Mouse (Mus musculus) hindbrain, embryonic 11.5 days (tissue): ENCODE results near the gene Tulp2. TPM values are rescaled to one million over a fixed set of nuclear protein-coding genes. Genes with fewer than 3 reads are reported as not detected.

Source experiments
- ATAC-seq: fragments of 200-750 bp; cut with Nextera tagmentation; 2 replicates; pipeline ENCODE4 v1.8.0; 2017; ENCODE audit warnings: mild to moderate bottlenecking, moderate TSS enrichment, moderate library complexity; ENCODE audit not compliant: low FRiP score
- DNase-seq: peaks from one replicate; pipeline ENCODE4 v3.0.0-alpha.2; 2015; ENCODE audit warnings: low spot score
- H3K27ac ChIP-seq: fragments of 300-500 bp; sonication (generic); 2 replicates; pipeline ENCODE4 v1.5.1; 2014; ENCODE audit warnings: mild to moderate bottlenecking, low read depth, low read length
- H3K27me3 ChIP-seq: fragments of 300-500 bp; sonication (generic); 2 replicates; pipeline ENCODE4 v1.6.1; 2014; ENCODE audit warnings: mild to moderate bottlenecking, low read length, moderate library complexity, mixed read lengths; ENCODE audit not compliant: control insufficient read depth, insufficient read depth
- H3K36me3 ChIP-seq: fragments of 300-500 bp; sonication (generic); 2 replicates; pipeline ENCODE4 v1.6.1; 2014; ENCODE audit warnings: mild to moderate bottlenecking, low read length, moderate library complexity, mixed read lengths; ENCODE audit not compliant: control insufficient read depth, insufficient read depth
- H3K4me1 ChIP-seq: fragments of 300-500 bp; sonication (generic); replicated peaks from 2 replicates; pipeline ENCODE4 v1.6.1; 2014; ENCODE audit warnings: low read length, mixed read lengths; ENCODE audit not compliant: control insufficient read depth, insufficient read depth
- H3K4me2 ChIP-seq: fragments of 300-500 bp; sonication (generic); replicated peaks from 2 replicates; pipeline ENCODE4 v1.6.1; 2014; ENCODE audit warnings: mild to moderate bottlenecking, low read depth, low read length
- H3K4me3 ChIP-seq: fragments of 300-500 bp; sonication (generic); 2 replicates; pipeline ENCODE4 v1.5.1; 2014; ENCODE audit warnings: low read depth, low read length
- H3K9ac ChIP-seq: fragments of 300-500 bp; sonication (generic); 2 replicates; pipeline ENCODE4 v1.6.1; 2014; ENCODE audit warnings: low read depth, low read length
- H3K9me3 ChIP-seq: fragments of 300-500 bp; sonication (generic); 2 replicates; pipeline ENCODE4 v1.6.1; 2016; ENCODE audit warnings: low read length; ENCODE audit not compliant: control insufficient read depth
- WGBS: fragments of 180-500 bp; shearing (Covaris S2); extraction: QIAGEN DNeasy Blood & Tissue Kit; methylation state at CpG from one replicate; pipeline ENCODE4 v1.1.7; 2014; 5-methylcytosine and 5-hydroxymethylcytosine counted together
- polyA plus RNA-seq: library from polyadenylated mRNA; unstranded; fragments of >200 nt; fragmentation: Nextera tagmentation; extraction: Ambion mirVana; gene quantifications from 2 replicates; pipeline ENCODE4 v1.2.1, GENCODE M21; 2014

Tulp2 gene
- polyA plus RNA-seq, 1 experiment from 2014 or later, result 0.40 TPM

DNA sequence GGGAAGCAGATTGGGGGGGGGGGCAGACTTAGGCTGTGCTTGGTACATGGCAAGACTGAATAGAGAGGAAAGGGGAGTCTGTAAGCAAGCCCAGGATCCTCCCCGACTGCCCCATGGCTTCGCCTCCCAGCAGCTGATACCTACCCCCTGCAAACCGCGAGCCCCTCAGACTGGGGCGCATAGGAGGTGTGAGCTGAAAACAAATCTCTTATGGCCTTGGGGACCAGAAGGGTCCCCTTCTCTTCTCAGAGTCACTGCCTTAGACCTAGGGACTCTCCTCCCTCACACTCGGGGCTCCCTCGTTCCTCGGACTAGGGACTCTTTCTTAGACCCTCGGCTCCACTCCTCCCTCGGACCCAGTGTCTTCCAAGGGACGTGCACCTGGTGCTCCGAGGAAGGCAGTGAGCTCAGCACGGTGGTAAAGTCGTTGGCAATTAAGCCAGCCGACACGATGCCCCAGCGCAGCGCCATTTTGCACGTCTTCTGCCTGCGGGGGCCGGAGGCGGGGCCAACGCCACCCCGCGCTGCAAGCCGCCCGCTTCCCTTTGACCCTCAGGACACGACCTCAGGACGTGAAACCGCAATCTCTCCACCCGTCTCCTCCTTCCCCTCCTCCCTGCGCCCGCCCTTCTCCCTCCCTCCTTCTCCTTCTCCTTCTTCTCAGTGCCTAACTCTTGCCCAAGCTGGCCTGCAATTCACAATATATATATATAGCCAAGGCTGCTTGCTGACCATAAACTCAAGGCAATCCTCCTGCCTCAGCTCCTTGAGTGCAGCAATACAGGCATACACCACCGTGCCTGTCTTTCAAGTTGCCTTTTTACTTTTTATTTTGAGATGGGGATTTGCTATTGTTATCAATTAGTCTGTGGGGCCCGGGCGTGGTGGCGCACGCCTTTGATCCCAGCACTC lies 6.9 kb downstream of the Tulp2 start, which contains the start of gene Dhdh:
Dhdh (minus strand) TSS at position 513 of the 912 bp plus-strand sequence.
- 7% methylated on average over 38 of the region's 38 CpGs for WGBS
- ATAC-seq, result peak; percentile 72
- Histone ChIP-seq H3K4me3 (peak within 1 kb of the TSS; percentile 28), H3K27me3 (no peaks in the 10 kb centered on the region), H3K36me3 (0 out of 2 replicates have a peak, but pooled peaks cover 3% of the 10 kb centered on the region), H3K4me2 (peak within 1 kb of the TSS; percentile 49), H3K27ac (peak within 1 kb of the TSS; percentile 43), H3K9me3 (no peaks in the 10 kb centered on the region), H3K9ac (peak within 1 kb of the TSS; percentile 68), H3K4me1 (no peaks in the 10 kb centered on the region)
- DNase-seq, result peak; percentile 73

DNA sequence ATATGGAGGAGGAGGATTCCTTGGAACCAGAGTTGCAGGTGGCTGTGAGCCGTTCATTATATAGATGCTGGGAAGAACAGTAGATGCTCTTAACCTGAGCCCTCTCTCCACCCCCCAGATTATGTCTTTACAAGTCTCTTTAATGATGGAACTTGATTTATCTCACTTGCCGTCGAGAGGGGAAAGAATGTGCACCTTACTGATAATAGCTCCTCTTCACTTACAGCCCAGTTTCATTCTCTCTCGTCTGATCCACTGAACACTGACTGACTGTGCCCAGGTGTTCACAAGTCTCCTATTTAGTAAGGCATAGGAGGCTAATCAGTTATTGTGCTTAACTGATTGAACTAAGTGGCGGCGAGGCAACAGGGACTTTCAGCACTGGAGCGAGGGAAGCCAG lies 7.9 kb downstream of the Tulp2 start:
- no peaks in the 10 kb centered on the region for H3K27me3 ChIP-seq
- WGBS, result 79% methylated on average over 7 of the region's 7 CpGs
- H3K4me3 ChIP-seq, result no peak overlapping the region
- 0 out of 2 replicates have a peak, but pooled peaks cover 3% of the 10 kb centered on the region for H3K36me3 ChIP-seq
- DNase-seq, result no peak
- no peaks in the 10 kb centered on the region for H3K9me3 ChIP-seq
- H3K4me2 ChIP-seq, result no peak overlapping the region
- no peak for ATAC-seq
- no peaks in the 10 kb centered on the region for H3K4me1 ChIP-seq
- H3K9ac ChIP-seq, result no peak overlapping the region
- no peak overlapping the region for H3K27ac ChIP-seq

DNA sequence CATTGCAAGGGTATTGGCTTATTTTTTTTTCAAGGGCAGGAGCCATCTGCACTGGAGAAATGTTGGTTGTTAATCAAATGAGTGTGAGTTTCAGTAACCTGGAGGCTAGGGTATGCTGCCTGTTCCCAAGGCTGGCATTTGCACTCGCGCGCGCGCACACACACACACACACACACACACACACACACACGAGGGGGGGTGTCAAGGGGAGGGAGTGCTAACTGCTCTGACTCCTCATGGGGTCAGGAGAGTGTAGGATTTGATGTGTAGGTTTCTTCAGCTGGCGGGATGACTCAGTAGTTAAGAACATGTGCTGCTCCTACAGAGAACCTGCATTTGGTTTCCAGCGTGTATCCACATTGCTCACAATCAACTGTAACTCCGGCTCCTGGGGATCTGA lies 9.1 kb downstream of the Tulp2 start:
- no peak overlapping the region for H3K9ac ChIP-seq
- no peak for ATAC-seq
- no peak for DNase-seq

DNA sequence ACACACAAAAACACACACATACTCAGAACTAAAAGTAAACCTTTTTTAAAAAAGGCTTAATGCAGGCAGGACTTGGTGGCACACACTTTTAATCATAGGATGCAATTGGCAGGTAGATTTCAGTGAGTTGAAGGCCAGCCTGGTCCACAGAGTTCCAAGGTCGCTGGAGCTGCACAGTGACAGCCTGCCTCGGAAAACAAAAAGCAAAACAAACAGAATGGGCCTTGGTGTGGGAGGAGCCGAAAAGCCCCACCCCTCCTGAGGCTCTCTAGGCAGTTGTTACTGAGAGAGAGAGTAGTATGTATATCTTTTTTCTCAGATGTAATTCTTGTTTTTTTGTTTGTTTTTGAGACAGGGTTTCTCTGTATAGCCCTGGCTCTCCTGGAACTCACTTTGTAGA lies 9.6 kb downstream of the Tulp2 start:
- Histone ChIP-seq H3K4me2 (no peak overlapping the region), H3K4me3 (no peak overlapping the region), H3K9ac (no peak overlapping the region), H3K4me1 (no peaks in the 10 kb centered on the region), H3K36me3 (0 out of 2 replicates have a peak, but pooled peaks cover 3% of the 10 kb centered on the region), H3K27me3 (no peaks in the 10 kb centered on the region), H3K27ac (no peak overlapping the region), H3K9me3 (no peaks in the 10 kb centered on the region)
- WGBS, result 28% methylated on average over 3 of the region's 3 CpGs
- ATAC-seq, result no peak
- DNase-seq, result no peak

More for the DNA sequence above, 9.1 kb downstream of the Tulp2 start:
- no peaks in the 10 kb centered on the region for H3K4me1 ChIP-seq
- H3K9me3 ChIP-seq, result no peaks in the 10 kb centered on the region
- 0 out of 2 replicates have a peak, but pooled peaks cover 3% of the 10 kb centered on the region for H3K36me3 ChIP-seq
- no peaks in the 10 kb centered on the region for H3K27me3 ChIP-seq
- WGBS, result 37% methylated on average over 6 of the region's 9 CpGs
- H3K4me2 ChIP-seq, result no peak overlapping the region
- H3K4me3 ChIP-seq, result no peak overlapping the region
- H3K27ac ChIP-seq, result no peak overlapping the region

DNA sequence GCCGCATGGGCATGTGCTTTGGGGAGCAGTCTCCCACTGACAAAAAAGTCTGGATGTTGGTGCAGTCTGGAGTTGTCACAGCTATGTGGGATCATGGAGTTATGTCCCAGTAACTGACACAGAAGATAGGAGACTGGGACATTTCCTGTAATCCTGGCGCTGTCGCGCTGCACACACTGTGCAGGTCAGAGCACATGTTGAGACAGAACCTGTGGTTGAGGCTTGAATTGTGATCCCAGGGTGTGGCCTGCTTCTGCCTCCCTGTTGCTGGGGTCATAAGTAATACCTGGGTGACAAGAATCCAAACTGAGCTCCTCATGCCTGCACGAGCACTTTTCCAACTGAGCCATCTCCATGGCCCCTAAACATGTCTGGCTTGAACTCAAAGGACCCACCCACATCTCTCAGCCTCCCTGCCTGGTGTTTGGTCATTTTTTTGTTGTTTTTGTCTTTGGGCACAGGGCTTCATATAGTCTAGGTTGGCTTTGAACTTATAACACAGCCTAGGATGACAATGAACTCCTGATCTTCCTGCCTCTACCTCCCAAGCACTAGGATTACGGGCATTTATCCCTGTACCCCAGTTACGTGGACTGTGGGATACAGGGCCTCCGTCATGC lies 10.7 kb downstream of the Tulp2 start:
- Histone ChIP-seq H3K4me1 (no peaks in the 10 kb centered on the region), H3K4me2 (no peak overlapping the region), H3K36me3 (0 out of 2 replicates have a peak, but pooled peaks cover 3% of the 10 kb centered on the region), H3K27ac (no peak overlapping the region), H3K27me3 (no peaks in the 10 kb centered on the region), H3K9ac (no peak overlapping the region), H3K4me3 (no peak overlapping the region), H3K9me3 (no peaks in the 10 kb centered on the region)
- 96% methylated on average over 8 of the region's 8 CpGs for WGBS
- no peak for ATAC-seq
- DNase-seq, result no peak

DNA sequence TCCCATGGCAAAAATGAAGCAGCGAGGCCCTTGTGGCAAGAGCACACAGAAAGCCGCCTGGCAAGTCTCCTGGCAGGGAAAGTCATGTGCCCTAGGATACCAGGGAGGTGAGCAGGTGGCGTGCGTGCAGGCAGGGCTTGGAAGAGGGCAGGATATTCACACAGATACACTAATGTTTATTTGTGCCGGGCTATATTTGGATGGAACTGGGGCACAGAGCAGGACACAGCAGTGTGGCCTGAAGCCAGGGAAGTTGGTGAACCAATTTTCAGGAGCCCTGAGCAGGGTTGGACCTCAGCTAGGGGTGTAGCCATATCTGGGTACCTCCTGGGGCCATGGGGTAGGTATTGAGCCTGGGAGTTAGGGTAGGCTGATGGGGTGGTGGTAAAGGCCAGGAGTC lies 11.3 kb downstream of the Tulp2 start:
- WGBS, result 92% methylated on average over 5 of the region's 5 CpGs
- Histone ChIP-seq H3K27ac (no peak overlapping the region), H3K4me1 (no peaks in the 10 kb centered on the region), H3K27me3 (no peaks in the 10 kb centered on the region), H3K36me3 (0 out of 2 replicates have a peak, but pooled peaks cover 3% of the 10 kb centered on the region), H3K9me3 (no peaks in the 10 kb centered on the region), H3K9ac (no peak overlapping the region), H3K4me2 (no peak overlapping the region), H3K4me3 (no peak overlapping the region)
- ATAC-seq, result no peak
- no peak for DNase-seq

DNA sequence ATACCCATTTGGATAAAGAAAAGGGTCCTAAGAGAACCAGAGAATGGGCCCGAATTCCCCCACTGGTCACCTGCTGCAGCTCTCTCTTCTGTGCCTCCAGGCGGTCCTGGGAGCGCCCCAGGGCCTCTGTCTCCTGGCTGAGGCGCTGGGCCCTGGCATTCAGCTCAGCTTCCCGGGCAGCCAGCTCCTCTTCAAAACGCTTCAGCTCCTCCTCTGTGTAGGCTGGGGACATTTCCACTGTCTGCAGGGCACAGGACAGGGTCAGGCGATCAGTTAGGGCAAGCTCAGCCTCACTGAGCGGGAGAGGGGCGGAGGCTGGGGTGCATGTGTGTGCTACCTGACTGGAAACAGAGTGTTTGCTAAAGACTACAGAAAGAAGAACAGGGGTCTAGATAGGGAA lies 12.9 kb downstream of the Tulp2 start:
- Histone ChIP-seq H3K9me3 (no peaks in the 10 kb centered on the region), H3K9ac (no peak overlapping the region), H3K27me3 (no peaks in the 10 kb centered on the region), H3K4me3 (no peak overlapping the region), H3K27ac (no peak overlapping the region), H3K4me1 (no peaks in the 10 kb centered on the region), H3K4me2 (no peak overlapping the region), H3K36me3 (0 out of 2 replicates have a peak, but pooled peaks cover 3% of the 10 kb centered on the region)
- DNase-seq (no peak), ATAC-seq (no peak)
- 81% methylated on average over 9 of the region's 9 CpGs for WGBS

DNA sequence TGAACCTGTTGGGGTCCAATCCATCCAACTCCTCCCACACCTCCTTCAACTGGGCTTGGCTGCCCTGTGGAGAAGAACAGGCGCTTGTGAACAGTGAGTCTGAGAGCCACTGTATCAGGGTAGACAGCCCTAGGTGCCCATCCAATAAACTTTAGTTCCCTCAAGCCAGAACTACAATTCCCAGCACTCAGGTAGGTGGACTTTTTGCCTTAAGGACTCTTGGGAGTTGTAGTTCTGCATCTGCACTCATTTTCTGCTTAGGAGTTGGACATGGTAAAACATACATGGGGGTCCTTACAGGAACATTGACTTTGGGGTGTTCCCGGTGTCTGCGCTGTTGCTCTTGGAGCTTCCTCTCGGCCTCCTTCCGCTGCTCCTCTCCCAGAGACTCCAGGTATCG lies 16.8 kb downstream of the Tulp2 start:
- 100% methylated on average over 6 of the region's 6 CpGs for WGBS
- no peak overlapping the region for H3K4me2 ChIP-seq
- no peaks in the 10 kb centered on the region for H3K9me3 ChIP-seq
- H3K9ac ChIP-seq, result no peak overlapping the region
- 0 out of 2 replicates have a peak, but pooled peaks cover under 1% of the 10 kb centered on the region for H3K36me3 ChIP-seq
- no peak overlapping the region for H3K4me3 ChIP-seq
- ATAC-seq (no peak), DNase-seq (no peak)
- no peaks in the 10 kb centered on the region for H3K4me1 ChIP-seq
- H3K27me3 ChIP-seq, result no peaks in the 10 kb centered on the region
- H3K27ac ChIP-seq, result no peak overlapping the region
